Mouse (Mus musculus) liver, embryonic 14.5 days (tissue): Measurements from ENCODE around the gene Atp1a2.

Experiments
- CTCF ChIP-seq: IDR thresholded peaks from 2 replicates; pipeline ENCODE4 v1.5.1; 2016; ENCODE audit warnings: antibody characterized with exemption, low read depth, control low read depth
- EP300 ChIP-seq: IDR thresholded peaks from 2 replicates; pipeline ENCODE4 v1.6.1; 2016; ENCODE audit warnings: antibody characterized with exemption, low read depth

DNA sequence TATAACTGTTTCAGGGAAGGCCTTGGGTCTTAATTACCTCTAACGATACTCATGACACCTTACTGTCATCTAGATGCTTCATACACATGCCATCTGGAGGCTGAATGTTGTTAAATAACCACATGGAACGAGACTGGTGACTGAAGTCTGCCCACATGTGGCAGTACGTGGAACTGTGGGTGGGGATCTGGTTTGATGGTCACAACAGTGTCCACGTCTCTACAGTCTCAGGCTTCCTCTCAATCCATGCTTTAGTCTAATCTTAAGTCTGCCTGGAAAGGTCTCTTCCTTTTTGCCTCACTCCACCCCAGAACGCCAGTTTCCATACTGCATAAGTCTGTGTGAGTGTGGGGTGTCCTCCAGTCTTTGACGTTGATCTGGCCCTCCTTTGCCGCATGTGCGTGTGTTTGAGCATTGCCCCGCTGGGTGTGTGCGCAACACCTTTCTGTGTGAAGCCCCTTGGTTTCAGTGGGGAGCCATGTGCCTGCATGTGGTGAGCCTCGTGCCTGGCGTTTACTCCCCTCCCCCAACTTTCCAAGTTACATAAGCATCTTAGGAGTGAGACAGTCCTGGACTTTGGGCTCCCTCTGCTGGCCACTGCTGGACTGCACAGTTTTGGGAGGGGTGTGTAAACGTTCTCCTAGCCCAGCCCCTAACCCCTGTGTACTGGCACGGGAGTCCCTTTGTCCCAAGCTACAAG lies 12.0 kb upstream of the Atp1a2 start:
- TF ChIP-seq CTCF = peak; percentile 93
- no peak for TF ChIP-seq EP300
